Mouse (Mus musculus): ENCODE measurements around the gene Megf11.

Gene Megf11

DNA sequence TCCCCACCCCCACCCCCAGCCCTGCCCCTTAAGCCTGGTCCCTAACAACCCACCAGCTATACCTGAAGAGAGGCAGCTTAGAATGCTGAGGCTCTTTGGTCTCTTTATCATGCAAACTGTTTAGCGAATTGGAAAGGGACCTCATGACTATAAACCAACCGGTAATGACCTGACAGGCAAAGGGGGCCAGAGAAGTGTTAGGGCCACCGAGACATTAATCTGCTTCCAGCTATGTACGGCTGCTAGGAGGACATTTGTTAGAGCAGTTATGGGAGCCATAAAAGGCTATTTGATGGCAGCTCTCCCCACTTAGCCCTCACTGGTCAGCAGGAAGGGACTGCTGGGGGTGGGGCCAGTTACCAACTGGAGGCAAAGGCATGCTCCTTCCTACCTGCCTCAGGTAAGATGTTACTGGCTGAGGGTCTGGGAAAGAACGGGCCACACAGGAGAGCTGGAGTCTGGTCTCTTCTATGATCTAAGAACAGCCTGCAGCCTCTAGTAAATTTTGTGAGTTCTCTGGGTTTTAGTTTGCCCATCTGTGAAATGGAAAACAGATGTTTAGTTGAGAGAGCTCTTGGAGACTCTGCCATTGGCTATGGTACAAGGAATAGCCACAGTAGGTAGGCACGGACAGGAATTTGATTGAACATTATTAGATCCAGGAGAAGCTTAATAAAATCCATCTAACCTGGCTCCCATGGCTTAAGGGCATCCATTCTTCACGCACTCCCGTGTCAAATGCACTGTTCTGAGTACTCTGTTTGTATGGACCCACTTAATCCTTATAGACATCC, 183.2 kb downstream of the Megf11 start:
- no peak for DNase-seq

DNA sequence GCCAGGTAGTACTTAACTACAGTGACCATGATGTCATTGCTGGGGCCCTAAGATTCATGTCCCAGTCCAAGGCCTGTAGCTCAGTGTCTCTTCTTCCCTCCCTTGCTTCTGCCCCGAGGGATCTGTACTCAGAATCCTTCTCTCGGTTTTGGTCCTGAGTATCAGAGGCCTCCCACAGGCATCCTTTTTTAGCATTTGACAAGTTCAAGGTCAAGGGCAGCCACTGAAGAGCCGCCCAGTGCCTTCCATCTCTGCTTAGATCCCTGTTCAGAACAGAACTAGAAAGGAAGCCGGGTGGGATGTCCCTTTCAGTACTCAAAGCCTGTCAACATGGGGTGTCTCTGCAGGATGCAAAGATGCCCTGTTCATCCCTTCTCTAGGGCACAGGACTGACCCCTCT, 185.0 kb downstream of the Megf11 start:
- no peak for DNase-seq

GRCm38 (mm10) chr9:64571091-64571490, 185.7 kb downstream of the Megf11 start:
- DNase-seq, result no peak

- DNase-seq, result no peak
Observed at GRCm38 (mm10) chr9:64572629-64573190, 187.3 kb downstream of the Megf11 start.

DNA sequence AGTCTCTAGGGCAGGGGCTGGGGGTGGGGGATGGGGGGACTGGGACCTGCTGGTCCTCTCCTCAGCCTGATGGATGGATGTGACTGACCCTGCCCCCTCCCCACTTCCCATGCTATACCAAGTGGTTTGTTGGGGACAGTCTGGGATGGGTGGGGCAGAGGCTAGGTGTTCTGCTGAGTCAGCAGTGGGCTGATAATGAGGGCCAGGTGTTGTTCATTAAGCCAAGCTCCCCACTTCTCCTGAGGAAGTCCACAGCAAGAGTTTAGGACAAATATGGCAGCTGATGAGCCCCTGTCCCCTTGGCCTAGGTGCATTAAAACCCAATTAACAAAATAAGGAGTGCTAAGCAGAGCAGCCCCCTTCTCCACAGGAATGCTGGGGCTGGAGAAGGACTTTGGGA, 190.2 kb downstream of the Megf11 start:
- DNase-seq, result no peak

DNA sequence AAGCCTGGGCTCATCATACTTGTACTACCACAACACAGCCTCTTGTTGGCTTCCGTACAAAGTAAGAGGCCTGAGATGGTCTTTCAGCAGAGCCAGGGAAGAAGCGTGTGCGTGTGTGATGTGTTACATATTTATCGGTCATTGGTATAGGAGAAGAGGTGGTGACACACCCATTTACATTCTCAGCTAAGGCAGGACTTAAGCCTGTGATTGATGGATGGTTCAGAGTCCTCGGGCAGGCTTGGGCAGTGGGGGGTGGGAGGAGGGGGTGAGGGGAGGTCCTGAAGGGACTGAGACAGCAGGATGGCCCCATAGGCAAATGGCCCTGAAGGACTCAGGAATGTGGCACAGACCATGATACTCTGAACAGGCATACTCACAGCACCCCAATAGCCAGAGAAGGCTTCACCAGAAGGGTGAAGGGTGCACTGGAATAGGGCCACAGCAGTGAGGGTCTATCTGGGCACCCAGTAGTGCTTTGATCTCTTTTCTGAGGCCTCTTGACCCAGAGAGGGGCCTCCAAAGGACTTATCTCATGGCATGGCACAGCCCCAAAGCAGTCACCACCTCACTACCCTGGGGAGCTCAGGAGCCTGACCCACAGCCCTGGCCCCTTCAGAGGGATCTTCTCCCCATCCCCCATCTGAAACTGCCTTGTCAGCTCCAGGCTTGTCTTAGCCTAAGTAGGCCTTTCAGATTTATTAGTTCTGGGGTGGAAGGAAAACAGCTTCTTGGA, 190.9 kb downstream of the Megf11 start:
- DNase-seq, result no peak

- DNase-seq, result no peak
Observed at GRCm38 (mm10) chr9:64577156-64577555, 191.7 kb downstream of the Megf11 start.

- no peak for DNase-seq
Observed at GRCm38 (mm10) chr9:64578014-64578413, 192.6 kb downstream of the Megf11 start.

DNA sequence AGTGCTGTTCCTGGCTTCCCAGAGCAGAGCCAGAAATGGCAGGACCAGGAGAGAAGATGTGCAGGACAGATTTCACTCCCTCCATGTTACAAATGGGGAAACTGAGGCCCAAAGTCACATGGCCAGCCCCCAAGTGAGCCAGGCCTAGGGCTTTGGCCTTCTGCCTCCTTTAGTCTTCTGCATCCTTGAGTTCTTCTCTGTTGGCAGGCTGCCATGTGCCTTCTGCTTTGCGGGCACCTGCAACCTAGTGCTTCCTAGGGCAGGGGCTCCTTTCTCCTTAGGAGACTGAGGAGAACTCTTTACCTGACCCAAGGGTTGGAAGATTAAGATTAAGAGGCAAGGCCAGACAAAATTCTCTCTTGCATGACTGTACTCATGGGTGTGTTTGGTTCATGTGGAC, 193.9 kb downstream of the Megf11 start:
- DNase-seq, result no peak

GRCm38 (mm10) chr9:64586292-64586691, 200.9 kb downstream of the Megf11 start:
- no peak for DNase-seq

DNA sequence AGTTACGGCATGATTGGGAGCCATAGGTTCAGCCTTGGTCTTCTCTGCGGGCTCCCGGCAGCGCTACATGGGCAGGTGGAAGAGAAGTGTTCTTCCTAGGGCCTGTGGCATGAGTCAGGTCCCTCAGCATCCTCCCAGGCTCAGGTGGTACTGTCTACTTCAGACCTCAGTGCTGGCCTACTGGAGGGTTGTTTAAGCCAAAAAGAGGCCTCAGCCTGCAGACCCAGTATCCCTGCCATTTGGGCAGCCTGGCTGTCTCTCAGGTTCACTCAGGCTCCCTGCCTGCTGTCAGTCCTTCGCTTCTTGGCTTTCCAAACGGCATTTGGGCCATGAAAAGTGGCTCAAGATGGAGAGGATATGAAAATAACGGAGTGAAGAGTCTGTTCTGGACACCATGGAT, 202.6 kb downstream of the Megf11 start:
- no peak for DNase-seq

GRCm38 (mm10) chr9:64590634-64591041, 205.2 kb downstream of the Megf11 start:
- DNase-seq, result no peak

- no peak for DNase-seq
Observed at GRCm38 (mm10) chr9:64591436-64591835, 206.0 kb downstream of the Megf11 start.

DNA sequence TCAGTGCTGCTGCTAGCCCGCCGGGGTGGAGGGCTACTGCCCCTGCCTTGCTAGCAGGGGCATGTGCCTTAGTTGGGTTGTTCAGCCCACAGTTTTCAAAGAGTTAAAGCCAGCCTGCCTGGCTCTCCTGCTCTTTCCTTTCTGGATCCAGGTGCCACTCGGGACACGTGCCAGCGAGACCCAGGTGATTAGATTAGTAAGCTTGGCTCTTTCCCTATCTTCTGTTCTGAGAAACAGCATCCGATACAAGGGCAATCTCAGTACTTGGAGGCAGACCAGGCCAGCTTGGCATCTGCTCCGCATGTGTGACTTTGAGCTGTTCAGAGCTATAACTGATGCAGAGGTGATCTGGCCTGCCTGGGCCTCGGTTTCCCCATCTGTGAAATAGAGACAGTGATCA, 209.0 kb downstream of the Megf11 start:
- DNase-seq, result no peak

DNA sequence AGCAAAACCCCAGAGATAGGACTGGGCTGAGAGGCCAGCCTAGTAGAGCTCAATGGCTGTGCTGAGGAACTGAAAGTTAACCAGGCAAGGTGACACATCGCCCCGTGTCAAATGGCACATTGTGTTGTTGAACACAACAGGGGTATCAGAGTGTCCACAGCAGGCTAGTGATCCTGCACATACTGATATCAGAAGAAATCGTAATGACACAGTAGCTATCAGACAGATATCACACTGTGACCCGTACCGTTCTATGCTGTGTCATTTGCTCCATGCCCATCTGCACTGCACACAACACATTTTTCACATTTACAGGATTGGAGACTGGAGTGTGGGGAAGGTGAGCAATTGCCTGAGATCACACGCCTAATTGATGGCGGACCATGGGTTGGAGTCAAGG, 213.0 kb downstream of the Megf11 start:
- DNase-seq, result no peak

DNA sequence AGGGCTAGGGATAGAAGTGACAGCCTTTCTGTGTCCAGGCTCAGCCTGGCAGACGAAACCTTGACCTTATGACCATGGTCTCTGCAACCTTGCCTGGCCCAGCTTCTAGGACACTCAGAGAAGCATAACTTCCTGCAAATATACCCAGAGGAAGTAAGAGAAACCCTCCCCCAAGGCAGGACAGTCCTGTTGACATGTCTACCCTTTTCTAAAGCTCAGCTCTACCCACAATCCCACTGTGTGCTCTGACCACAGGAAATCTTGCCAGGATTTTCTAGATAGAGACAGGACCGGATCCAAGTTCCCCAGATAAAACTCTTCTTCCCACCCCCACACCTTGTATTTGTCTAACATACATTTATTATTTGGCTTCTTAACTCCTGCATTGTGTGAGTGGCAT, 215.3 kb downstream of the Megf11 start:
- no peak for DNase-seq

- no peak for DNase-seq
Observed at GRCm38 (mm10) chr9:64602895-64603294, 217.5 kb downstream of the Megf11 start.

GRCm38 (mm10) chr9:64604217-64604711, 218.8 kb downstream of the Megf11 start:
- no peak for DNase-seq

GRCm38 (mm10) chr9:64605077-64605714, 219.8 kb downstream of the Megf11 start:
- DNase-seq, result no peak

DNA sequence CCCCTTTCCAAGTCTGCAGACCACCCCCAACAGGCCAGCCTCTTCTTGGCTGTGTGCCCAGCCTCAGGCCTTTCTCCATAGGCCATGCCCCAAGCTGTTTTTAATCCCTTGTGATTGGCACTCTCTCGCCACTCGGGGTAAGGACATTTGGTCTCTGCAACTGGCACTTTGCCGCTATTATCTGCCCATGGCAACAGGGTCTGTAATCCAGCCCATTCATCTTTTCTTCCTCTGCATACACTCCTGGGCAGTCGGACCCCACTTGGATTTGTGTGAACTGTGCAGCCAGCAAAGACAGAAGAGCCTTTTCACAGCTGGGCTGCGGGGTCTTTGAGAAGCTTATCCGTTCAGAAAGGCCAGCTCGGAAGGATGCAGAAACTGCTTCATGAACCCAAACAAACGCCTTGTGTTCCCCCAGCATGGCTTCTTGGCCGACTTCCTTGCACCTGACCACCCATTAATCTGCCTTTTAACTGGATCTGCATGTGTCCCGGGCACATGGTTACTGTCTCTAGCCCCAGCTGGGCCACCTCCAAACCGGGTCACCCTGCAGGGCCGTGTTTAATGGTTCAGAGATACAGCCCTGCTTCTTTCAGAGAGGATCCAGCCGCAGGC, 220.4 kb downstream of the Megf11 start:
- DNase-seq, result no peak

DNA sequence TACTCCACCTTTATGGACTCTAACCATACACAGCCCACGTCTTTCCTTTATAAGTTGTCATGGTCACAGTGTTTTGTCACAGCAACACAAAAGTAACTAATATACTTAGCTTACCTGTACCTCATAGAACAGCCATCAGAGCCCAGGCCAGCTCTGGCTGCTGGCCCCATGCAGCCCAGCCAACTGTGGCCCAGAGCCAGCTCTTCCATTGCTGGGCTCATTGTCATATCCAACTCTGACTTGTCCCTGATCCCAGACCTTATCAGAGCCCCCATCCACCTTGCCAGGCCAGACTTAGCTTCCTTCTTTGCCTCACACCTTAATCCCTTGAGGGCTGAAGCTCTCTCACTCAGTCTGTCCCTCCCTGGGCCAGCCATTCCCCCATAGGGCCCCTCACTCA, 221.6 kb downstream of the Megf11 start:
- DNase-seq, result no peak

DNA sequence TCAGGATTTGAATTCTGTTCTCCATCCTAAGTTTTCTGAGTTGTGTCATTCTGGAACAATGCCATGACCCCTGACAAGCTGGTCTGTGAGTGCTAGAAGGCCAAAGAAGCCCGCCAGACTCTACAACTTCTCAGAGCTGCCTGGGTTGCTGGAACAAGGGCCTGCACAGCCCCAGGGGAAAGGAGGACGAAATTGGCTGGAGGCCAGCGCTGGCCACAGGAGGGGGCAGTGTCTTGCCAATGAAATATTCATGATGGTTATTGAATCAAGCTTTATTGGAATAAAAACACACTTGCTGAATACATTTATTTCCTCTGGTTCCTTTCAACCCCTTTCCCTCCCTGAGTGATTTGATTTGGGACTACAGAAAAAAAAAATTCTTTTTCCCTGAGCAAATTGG, 224.1 kb downstream of the Megf11 start:
- no peak for DNase-seq

Data from kidney, adult 9 months (tissue).